Mouse (Mus musculus): Measurements from ENCODE around the gene Tnnt2.

The Tnnt2 gene

DNA sequence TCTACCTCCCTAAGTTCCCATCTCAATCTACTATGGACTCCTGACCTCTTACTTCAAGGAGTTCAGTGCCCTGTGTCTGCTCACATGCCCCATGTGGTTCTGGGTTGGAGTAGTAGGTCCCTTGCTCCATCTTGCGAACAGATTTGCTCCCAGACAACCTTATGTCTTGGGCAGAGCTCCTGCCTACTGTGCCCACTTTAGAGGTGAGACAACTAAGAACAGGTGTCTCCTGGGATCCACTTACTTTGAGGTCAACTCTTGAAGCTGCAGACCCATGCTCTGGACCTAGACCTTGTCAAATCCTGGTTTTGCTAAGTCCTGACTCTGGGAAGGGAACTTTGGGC, 19.2 kb downstream of the Tnnt2 start:
- no peak for DNase-seq (ENCODE audit: low spot score in 2 of 2)

DNA sequence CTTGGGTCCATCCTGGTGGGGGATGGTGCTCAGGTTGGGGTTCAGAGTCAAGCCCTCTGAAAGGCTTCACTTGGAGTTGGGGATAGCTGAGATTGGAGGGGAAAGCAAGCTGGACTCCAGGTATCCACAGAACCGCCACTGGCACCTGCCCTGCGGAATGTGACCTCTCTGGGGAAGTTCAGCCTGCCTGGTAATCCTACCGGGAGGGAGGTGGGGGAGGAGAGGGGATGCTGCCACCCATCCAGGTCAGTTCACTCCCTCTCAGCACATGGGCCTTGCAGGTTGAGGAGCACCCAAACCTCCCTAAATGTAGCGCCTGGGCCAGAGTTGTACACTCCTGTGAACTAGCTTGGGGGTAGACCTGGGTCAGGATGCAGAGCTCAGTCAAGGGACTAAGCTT, 19.9 kb downstream of the Tnnt2 start:
- DNase-seq (ENCODE audit: low spot score in 2 of 2) = no peak

DNA sequence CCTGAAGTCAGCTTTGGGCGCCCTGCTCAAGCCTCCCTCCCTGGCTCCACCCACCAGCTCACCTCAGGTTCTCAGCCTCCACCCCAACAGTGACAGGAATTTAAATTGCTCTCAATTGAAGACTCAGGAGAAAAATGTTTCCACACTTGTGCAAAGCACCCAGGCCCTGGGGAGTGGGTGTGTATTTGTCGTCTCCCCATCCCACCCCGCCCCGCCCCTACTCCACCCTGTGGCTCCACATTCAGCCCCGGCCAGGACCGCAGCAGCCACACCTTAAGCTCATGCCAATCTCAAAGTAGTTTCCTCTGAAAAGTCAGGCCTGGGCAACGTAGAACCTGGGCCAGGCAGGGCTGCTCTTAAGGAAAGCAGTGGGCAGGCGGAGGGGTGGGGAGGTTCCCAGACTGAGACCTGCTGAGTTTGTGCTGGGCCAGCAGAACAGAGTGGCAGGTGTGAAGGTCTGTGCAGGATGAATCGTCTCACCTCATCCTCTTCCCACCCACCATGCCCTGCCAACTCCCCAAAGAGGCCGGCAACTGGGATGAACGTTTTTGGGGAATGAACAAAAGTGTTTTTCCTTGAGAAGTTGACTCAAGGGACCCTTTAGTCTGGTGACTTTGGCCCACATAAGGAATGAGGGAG, 21.1 kb downstream of the Tnnt2 start:
- no peak for DNase-seq (ENCODE audit: low spot score in 2 of 2)

DNA sequence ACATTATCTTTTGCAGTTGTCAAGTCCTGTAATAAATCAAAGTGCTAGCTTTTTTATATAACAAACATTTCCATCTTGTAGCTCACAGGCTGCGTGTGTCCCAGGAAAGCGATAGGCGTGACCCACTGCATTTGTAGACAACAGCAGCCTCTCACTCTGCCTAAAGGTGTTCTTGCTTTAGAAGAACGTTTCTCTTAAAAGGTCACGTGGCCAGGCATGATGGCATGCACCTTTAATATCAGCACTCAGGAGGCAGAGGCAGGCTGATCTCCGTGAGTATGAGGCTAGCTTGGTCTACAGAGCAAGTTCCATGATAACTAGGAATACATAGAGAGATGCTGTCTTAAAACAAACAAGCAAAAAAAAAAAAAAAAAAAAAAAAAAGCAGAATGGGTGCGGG, 22.4 kb downstream of the Tnnt2 start:
- DNase-seq (ENCODE audit: low spot score in 2 of 2) = no peak

DNA sequence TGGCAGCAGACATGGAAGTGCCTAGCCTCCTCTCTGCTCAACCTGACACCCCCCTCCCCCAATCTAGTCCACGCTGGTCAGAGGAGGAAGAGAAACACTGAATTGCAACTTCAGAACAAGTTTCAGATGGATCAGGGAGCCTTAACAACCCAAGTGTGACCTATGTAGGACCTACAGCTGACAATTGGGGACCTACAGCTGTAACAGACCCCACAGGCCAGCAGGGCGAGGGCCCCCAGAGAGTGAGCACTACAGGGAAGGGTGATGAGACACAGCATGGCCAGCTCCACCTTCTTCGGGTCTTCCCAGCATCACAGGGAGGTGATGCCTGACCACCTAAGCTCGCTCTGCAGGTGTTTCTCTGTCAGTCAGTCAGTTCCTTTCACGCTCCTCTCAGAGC, 24.9 kb downstream of the Tnnt2 start:
- no peak for DNase-seq (ENCODE audit: low spot score in 2 of 2)

DNA sequence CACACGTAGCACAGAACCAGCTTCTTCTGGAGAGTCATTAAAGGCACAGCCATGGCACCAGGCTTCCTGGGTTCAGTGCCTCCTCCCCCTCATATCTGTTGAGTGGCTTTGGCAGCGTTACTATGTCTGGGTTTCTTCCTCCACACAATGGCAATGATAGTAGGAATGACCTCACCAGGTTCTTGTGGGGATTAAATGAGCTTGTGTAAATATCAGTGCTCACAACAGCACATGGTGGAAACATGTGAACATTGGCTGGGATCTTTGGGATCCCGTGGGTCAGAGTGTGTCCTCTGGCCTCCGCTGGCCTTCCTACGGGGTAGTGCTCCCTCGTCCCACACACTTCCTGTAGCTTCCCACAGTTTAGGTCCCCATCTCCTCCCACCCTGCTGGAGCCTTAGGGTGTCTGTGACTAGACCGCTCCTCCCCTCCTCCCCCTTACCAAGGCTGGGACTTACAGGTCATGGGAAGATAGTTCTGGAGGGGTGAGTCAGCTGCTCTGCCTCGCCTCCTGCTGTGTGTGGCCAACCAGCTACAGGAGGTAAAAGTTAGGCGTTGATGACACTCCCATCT, 25.9 kb downstream of the Tnnt2 start:
- DNase-seq (ENCODE audit: low spot score in 2 of 2) = no peak

DNA sequence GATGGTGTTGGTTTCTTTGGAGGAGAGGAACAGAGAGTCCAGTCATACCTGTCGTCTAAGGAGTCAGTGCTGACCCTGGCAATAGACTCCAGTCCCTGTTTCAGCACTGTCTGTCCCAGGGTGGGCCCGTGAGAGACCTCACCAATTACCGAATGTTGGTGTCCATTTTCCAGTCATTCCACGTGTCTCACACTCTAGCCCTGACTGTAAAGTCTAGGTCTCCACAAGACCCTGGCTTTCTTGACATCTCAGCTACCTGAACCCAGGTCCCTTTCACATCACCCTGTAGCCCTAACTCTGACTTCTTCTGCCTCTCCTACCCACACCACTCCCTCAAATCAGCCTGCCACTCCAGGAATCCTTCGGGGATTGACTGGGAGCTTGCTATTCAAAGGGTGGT, 26.4 kb downstream of the Tnnt2 start:
- no peak for DNase-seq (ENCODE audit: low spot score in 2 of 2)

DNA sequence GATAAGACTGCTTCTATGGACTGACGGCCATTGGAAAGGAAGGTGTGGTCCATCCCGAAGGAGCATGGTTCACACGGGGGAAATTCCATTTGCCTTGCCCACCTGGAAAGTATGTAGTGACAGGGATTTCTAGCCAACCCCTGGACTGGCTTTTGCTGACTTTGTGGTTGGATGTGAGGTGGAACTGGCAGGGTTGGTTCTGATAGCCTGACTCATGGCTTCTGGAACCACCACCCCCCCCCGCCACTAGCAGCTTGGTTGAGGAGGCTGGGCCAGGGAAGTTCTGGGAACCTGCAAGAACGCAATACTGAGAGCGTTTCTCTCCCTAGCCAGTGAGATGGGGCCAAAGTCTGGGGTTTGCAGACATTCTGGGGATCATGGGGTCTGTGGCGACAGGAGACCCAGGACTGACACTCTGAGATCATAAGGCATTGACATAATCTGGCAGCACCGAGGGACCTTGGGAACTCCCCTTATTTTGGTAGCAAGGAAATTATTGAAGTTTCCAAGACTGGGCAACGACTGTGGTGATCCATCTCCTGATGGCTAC, 27.7 kb downstream of the Tnnt2 start:
- DNase-seq (ENCODE audit: low spot score in 2 of 2) = no peak

DNA sequence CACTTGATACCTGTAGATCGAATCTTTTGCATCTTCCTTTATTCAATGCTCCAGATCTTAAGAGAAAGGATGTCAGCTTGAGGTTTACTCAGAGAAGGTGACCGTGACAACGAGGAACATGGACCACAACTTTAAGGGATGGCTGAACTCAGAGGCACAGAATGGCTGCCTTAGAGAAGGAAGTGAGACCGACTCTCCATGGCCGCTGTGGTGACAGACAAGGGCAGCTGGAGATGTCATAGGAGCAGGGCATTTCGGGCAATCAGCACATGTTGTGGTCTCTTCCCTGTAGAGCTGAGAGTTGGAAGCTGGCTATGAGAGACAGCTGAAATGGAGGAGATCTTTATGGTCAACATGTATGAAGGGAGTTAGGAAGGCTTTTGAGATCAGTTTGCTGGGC, 28.7 kb downstream of the Tnnt2 start:
- DNase-seq (ENCODE audit: low spot score in 2 of 2) = no peak

DNA sequence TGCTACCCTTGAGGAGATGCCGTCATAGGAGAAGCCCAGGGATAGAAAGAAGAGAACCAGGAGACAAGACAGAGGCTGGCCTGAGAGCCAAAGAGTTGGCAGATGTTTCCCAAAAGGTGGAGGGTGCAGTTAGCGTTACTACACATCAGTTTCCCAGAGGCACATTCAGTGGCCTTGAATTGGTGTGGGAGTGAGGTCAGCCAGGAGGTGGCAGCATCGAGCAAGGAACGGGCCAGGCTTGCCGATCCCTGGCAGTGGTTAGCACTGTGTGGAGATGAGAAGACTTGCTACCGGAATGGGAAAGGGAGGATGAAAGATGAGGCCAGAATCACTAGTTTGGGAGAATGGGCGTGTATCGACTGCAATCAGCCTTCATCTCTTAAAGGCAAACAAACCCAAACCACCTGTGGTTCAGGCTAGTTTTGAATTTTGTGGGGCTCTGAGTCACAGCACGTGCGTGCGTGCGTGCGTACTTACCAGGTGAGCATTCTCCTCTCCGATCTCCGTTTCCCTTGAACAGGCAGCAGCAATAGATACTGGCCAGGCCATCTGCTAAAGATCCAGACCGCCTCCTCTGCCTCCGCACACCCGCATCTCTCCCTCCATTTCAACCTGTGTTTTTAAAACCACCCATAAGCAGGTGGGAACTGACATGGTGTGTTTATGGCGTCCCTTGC, 29.5 kb downstream of the Tnnt2 start:
- peak; percentile 59 to 80 for DNase-seq (ENCODE audit: low spot score in 2 of 2)

DNA sequence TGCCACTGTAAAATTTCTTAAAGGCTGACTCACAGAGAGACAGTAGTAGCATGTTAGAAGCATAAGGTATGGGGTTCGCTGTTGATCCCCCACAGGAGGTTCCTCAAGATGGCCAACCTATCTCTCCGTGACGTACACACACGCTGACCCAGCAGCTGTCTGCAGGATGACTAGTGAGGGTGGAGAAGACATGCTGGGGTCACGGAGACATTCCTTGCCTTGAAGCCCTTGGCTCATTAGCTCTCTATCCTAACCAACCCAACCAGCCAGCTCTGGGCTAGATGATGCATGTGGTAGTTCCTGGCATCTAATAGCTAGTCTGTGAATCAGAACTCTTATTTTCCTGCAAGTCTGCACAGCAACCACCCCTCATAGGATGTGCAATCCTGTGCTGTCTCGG, 32.4 kb downstream of the Tnnt2 start:
- DNase-seq (ENCODE audit: low spot score in 2 of 2) = no peak

DNA sequence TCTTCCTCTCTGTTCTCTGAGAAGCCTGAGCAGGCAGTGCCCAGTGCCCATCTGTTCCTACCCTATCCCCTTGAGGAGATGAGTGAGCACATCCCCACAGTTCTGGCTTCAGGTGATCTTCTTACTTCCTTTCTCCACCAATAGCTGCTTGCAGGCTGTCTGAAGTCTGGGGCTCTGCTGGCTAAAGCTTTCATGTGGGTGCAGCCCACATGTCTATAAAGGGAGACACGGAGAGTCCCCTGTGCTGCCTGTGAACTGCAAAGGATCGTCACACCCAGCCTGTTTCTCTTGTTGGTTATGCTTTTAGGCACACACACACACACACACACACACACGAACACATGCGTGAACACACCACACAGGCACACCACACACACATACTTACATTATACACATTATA, 36.8 kb downstream of the Tnnt2 start:
- DNase-seq (ENCODE audit: low spot score in 2 of 2) = no peak

DNA sequence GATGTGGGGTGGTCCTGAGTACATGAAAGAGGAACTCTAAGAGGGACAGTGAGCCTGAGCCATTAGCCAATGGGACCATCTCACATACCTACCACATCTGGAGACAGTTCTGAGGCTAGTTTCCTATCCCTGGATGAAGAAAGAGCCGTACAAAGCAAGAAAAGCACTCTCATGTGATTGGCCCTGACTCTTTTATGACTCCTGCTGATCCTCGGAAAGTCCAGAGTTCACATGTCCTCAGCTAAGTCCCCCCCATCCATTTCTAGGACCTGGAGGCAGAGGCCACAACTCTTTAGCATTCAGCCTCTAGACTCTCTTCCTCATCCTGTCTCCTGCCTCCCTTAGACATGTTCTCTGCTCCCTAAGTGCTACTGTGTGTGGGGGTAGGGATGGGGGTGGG, 41.1 kb downstream of the Tnnt2 start:
- no peak for DNase-seq (ENCODE audit: low spot score in 2 of 2)

DNA sequence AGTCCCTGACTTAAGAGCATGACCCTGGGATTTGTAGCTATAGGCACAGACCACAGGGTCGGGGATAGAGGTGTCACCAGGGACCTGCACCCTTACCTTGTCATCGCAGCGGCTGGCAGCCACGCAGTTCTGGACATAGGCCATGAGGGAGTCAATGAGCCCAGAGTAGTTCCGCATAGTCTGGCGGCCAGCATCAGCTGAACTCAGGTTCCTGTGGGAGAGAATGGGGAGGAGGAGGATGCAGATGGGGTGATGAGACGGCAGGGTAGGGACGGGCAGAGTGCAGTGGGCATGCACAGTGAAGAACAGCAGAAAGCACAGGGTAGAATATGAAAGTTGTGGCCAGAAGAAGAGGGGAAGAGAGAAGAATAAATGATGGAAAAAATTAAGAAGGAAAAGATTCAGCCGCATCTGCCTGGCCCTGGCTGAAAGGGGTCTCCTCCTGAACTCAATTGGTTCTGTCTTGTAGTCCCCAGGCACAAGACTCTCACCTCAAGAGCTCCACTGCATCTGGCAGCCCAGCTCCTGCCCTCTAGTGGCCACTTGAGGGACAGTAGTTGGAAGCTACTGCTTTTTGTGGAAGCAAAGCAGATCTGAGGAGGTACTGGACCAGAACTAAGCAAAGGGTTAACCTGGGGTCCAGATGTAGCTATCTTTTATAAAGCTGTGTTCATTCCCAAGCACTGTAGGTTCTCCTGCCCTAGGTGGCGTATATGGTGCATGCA, 46.4 kb downstream of the Tnnt2 start:
- peak in 1 of 2 experiments; percentile 67 for DNase-seq (ENCODE audit: low spot score in 2 of 2)

DNA sequence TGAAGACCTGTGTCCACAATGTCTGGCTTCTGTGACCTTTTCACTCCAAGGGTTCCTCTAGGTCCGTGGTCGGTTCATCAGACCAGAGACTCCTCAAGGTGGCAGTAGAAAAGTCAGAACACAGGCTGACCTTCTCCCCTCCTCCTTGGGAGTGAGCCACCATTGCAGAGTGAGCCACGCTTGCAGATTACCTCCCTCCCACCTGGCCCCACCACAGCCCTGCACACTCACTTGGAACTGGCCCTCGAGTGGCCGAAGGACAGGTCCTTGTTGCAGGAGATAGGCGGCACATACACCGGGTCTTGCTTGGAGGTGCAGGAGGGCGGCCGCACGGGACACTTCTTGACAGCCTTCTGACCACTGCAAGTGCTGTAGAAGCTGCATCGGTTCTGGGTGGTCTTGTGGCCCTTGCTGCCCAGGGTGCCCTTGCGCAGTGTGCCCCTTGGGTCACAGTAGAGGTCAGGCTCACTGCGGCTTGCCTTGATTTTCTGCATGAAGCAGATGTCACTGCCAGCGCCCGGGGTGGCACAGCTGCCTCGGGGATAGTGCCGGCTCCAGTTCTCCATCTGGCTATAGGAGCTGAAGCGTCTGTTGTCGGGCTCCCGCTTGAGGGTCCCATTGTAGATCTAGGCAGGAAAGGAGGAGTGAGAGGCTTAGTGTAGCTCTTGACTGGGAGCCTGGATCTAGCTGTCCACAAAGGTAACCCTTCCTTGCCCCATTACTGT, 53.5 kb downstream of the Tnnt2 start:
- no peak for DNase-seq (ENCODE audit: low spot score in 2 of 2)

DNA sequence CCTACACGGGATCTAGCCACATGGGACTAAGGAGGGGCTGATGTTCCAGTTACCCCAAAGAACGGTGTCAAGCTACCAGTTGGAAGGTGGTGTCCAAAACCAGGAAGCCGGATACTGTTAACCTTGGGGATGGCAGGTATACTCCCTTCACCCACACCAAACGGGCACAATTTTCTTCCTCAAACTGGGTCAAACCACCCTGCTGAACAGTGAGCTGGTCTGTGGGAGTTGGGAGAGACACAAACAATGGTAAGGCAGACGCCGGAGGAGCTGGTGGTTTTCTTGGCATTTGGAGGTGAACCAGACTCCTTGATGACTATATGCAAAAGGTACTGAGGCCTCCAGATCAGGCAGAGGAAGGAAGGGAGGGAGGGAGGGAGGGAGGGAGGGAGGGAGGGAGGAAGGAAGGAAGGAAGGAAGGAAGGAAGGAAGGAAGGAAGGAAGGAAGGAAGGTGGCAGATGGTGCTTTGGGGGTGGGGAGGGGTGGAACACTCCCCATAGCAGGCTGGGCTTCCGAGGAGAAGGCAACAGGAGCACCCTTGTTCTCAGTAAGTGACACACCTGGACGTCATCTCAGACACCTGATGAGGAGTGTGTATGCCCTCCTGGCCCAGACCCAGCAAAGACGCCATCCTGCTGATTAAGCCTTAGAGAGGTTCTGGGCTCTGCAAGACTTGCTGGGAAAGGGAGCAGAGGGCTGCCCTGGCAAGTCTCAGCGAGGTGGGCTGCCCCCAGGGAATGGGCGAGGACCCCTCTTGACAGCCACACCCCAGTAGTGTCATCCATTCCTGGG, 55.5 kb downstream of the Tnnt2 start:
- no peak for DNase-seq (ENCODE audit: low spot score in 2 of 2)

DNA sequence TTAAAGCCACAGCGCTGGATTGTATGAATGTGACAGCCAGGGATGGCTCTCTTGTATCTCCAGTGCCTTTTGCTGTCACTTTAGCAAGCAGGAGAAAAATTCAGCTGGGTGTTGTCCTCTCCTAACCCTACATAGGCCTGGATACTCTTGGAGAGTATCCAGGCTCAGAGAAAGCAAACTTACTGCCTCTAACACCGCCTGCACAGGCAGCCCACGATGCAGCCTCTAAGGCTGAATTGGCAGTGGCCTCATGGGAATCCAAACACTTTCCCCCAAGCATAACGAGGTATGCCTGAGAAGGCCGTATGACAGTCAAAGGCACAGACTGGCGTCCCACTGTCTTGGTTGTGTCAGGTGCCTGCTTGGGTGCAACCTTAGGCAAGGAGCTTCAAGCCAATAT, 56.1 kb downstream of the Tnnt2 start:
- no peak for DNase-seq (ENCODE audit: low spot score in 2 of 2)

DNA sequence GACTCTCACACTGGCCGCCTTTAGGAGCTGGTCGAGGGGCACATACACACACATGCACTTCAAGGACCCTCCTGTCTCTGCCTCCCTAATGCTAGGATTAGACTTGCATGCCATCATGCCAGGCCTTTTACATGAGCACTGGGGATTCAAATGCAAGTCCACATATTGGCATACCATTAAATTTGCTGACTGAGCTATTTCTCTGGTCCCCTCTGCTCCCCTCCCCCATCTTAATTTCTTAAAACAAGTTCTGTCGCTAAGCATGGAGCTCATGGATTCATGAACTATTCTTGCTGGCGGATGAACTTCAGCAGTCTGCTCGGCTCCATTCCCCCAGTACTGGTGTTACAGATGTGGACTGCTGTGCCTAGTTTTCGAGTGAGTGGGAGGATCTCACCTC, 56.6 kb downstream of the Tnnt2 start:
- DNase-seq (ENCODE audit: low spot score in 2 of 2) = no peak

DNA sequence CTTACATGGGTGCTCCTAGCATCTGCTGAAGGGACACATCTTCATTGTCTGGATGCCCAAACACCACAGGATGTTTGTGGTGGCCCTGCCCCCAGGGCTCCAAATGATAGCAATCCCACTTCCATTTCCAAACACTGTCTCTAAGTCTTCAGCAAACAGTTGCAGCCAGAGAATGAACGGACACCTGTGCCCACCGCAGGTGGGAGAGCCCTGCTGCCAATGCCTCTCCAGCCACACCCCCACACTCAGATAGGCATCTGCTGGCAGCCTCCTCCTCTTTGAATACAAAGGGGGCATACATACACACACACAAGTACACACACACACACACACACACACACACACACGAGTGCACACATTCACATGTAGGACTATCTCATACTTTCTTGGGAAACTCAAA, 57.2 kb downstream of the Tnnt2 start:
- no peak for DNase-seq (ENCODE audit: low spot score in 2 of 2)

DNA sequence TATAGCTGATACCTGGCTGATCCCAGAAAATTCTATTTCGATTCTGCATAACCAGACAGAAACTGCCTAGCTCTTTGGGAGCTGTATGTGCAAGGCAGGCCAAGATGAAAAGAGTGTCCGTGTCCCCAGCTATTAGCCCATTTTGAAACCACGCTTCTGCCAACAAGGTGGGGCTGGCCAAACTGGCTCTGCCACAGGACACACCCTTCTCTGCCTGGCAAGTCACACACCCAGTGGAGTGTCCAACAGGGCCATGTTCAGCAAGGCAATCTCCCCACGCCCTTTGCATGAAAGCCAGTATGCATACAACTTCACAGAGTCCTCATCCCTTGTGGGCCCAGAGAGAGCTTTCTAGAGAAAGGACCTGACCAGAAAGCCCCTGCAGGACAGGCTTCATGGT, 59.2 kb downstream of the Tnnt2 start:
- no peak for DNase-seq (ENCODE audit: low spot score in 2 of 2)

DNA sequence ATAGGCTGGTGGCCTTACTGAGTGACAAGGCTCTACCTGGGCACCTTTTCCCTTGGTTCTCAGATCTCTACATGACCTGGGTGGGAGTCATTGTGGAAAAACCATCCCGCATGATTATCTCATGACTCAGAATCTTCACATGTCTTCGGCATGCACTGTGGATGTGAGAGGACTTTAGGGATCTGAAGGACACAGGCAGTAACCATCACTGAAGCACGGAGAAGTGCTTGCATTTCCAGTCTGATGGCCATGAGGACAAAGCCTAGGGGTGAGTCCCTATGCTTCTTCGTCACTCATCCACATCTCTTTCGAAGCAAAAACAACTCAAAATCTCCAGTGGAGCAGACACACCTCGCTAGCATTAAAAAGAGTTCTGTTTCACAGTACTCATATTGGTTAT, 63.1 kb downstream of the Tnnt2 start:
- DNase-seq (ENCODE audit: low spot score in 2 of 2) = no peak
